Mouse (Mus musculus): Measurements from ENCODE around the gene Ascc1.

Gene Ascc1

DNA sequence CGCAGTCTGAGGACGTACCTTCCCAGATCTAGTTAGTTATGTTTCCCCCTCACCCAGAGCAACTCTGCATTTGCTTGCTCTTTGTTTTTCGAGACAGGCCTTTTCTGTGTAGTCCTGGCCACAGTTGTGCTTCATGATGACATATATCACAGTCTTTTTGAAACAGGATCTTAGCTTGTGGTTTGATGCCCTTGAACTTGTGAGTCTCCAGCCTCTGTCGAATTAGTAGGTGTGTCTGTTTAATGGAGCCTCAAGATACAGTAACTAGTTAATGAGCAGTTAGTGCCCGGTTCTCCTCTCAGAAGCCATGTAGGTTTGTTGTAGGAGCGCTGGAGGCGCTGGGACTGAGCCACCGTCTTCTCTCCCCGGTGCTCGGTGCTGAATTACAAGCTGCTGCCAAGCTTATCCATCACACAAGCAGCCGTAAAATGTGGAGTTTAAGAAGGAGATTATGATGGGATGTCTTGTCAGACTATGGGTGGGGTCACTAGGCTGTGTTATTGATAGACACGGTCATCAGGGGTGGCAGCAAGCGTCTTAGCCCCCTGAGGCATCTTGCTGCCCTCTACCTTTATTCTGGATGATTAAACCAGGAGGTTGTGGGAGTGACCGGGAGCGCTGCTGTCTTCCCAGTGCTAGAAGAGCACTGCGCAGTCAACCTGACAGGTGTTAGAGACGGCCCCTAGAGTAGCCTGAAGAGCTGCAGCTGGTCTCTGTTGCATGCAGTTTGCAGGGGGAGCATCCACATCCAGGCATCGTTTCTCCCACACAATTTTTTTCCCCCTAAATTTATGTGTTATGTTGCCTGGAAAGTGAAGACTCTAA is 75.3 kb downstream of the Ascc1 start:
- no peak for DNase-seq (ENCODE audit: low spot score in 2 of 2)

DNA sequence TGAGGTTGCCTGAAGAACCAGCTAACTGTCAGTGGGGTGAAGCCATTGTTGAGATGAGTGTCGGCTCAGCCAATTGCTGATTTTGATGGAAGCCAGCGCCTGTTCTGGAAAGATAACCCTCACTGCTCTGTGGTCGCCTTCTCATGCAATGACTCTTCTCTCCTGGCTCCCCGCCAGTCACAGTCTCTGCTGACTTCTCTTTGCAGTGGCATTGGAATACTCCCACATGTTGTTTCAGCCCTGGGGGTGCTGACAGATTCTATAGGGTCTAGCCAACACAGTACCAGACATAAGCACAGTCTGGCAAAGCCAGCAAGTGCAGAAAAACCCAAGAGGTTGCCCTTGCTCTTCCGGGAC is 75.9 kb downstream of the Ascc1 start:
- peak; percentile 52 to 59 for DNase-seq (ENCODE audit: low spot score in 2 of 2)

DNA sequence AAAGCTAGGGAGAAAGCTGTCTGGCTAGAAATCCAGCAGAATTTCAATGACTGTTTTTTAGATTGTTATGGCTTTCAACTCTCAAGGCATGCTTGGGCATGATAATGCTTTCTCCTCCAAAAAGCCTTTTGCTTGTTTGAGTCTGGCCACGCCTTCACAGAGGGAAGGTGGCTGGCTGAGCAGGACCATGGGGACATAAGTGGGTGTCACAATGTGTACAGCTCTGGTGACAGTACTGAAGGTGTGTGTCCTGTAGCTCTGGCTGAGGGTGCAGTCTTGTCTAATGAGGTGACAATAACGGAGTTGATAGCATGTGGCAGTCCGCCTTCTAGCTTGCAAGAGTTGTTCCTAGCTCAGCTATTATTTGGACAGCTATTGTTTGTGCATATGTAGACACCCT is 77.6 kb downstream of the Ascc1 start:
- no peak for DNase-seq (ENCODE audit: low spot score in 2 of 2)

DNA sequence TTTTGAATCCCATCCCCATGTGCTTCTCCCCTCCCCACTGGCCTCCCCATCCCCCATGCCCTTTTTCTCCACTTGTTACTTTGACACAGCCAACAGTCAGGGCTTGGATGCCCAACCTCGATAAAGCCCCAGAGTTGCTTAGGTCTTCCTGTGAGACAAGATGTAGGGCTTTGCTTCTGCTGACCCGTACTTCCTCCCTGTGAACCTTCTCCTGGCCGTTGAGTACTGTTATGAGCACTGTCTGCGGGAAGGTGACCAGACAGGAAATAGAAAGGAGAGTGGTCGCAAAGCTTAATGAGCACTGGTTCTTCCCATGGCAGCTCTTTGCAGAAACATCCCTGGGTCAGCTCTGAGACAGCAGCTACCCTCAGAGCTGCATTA is 78.0 kb downstream of the Ascc1 start:
- no peak for DNase-seq (ENCODE audit: low spot score in 2 of 2)

DNA sequence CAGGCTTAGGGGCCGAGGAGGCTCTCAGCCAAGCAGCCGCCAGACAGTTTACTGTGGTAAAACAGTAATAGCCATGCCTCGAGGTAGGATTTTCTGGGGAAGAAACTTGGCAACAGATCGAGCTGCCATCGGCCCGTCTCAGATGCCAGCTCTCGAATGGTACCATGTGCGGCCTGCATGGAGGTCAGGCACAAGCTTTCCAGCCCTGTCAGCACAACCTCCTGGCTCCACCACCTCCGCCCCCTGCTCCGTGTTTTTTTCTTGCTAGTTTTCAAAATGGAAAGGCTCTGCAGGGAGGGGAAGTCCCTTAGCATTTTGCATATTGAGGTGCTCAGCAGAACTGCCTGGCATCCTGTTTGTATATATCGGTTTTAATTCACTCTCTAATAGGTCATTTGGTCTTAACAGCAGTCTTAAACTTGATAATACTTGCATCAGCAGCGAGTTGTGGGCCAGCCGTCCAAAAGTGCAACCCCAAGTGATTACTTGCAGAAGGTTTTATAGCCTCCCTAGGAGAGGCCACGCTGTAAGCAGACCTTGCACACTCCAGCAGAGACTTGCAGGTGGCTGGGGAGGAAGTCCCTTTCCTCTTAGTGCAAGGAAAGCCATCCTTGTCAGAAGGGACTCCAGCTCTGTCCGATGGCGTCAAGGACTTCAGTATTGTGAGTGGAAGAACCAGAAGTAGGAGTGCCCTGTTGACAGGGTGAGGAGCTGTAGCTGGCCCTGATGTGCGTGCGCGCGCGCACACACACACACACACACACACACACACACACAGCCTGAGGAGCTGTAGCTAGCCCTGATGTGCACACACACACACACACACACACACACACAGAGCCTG is 78.6 kb downstream of the Ascc1 start:
- DNase-seq (ENCODE audit: low spot score in 2 of 2) = no peak

DNA sequence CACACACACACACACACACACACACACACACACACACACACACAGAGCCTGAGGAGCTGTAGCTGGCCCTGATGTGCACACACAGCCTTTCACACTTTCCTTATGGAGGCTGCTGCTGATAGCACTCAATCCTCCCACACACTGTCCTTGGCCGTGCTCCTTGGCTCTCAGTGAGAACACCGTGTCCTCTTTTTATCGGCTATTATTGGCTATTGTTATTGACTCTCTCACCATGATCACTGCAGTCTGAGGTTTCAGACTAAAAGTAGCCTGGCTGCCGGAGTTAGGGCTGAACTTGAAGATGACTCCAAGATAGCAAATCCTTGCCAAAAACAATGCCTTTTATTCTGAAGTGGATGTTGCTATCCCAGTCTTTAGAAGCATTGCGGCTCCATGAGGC is 79.3 kb downstream of the Ascc1 start:
- peak in 1 of 2 experiments; percentile 19 for DNase-seq (ENCODE audit: low spot score in 2 of 2)

DNA sequence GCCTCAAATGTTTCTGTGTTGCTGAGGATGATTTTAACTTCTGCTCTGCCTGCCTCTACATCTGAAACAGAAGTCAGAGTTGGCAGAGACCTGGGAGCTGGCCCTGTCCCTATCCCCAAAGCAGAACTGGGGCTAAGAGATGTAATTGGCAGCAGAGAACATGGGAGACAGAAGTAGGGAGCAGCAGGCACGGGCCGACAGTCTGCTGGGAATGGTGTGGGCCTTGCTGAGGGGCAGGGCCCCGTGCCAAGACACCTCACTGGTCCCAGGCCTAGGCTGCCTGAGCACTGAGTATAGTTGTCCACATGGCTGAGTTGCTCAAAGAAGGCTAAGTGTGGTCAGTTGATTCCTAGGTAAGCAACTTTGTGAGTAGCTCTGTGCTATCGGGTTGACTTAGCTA is 81.5 kb downstream of the Ascc1 start:
- DNase-seq (ENCODE audit: low spot score in 2 of 2) = no peak

DNA sequence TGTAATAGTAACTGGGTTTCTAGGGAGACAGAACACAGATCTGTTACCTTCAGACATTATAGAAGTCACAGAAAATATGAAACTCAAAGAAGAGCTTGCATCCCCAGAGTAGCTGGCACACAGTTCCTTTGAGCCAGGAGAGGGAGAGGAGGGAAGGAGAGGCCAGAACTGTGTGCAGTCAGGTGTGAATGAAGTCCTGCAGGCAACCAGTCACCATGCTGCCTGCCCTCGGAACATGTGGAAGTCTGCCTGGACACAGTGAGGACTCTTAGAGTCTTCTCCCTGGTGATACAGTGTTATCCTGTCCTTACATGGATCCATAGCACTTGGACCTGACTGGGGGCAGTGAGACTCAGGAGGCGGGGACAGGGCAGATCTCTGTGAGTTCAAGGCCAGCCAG is 89.7 kb downstream of the Ascc1 start:
- DNase-seq (ENCODE audit: low spot score in 2 of 2) = no peak

DNA sequence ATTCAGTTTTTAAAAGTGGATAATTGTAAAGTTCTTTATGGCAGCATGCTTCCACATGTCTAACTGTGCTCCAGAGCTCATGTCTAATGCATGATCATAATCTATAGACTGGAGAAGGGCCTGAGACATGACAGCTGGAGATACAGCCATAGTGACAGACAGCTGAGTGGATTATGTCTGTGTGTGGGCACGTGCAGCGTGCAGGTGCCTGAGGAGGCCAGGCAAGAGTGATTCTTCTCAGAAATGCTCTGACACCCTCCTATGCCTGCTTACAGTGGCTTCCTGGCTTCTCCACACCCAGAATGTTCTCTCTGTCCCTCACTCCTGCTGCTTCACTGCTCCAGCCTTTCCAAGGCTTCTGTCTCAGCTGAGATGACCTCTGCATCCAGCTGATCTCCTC is 91.1 kb downstream of the Ascc1 start:
- DNase-seq (ENCODE audit: low spot score in 2 of 2) = no peak

DNA sequence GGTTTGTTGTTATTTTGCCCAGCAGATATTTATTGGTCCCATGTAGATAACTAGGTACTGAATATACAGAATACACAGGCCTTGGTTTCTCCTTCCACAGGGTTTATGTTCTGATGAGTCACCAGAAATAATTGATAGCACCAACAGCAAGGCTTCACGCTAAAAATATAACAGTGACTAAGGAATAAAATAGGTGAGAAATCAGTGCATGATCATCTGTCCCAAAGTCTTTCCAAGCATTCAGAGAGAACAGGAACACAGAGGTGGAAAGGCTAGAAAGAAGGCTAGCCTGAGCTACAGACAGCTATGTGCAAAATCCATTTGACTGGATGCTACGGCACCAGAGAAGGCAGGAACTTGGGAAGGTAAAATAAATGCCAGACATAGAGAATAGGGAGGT is 93.0 kb downstream of the Ascc1 start:
- DNase-seq (ENCODE audit: low spot score in 2 of 2) = no peak

DNA sequence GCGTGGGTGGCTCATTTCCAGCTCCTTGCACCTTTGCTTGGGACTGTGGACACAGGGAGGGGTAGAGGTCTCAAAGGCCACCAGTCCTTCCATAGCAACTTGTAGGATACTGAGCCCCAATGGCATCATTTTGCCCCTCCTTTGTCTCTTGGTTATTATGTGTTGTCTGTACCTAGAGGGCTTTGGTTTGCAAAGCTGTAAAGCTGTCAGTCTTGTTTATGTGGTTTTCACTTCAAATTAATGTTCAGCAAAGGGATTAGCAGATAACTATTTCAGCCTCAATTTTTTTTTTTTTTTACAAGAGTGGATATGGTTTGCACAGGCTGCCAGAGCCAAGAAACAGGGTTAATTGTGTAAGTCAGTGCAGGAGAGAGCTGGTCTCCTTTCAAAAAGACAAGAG is 93.7 kb downstream of the Ascc1 start:
- no peak for DNase-seq (ENCODE audit: low spot score in 2 of 2)

DNA sequence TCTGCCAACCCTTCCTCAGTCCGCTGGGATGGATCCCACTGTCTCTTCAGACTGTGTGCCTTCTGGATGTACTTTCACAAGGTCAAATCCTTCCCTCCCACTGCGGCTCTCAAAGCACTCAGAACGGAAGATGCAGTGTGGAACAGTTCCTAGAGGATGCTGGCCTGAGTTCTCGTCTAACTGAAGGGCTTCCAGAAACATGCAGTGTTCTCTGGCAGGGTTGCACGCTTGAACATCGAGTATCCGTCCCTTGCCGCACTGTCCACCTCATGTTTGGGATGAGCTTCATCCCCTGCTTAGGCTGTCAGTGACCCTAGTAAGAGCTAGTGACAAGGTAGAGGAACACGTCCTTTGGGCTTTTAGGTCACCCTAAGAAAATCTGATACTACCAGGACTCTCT is 94.5 kb downstream of the Ascc1 start:
- DNase-seq (ENCODE audit: low spot score in 2 of 2) = no peak

DNA sequence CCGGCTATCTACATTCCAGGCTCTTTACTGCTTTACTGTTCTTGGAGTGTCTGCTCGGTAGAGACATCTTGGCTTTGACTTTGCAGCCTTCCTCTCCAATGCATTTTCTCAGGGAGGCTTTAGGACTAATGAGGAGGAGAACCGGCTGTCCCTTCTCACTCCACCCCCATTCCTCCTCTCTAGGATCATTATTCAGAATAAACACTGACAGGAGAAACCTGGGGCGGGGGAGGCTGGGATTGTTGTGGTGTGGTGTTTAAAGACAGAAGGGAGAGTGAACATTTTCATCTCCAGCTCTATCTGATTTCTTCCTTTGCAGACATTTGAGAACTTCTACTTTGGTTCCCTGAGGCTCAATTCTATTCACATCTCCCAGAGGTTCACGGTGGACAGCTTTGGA is 95.2 kb downstream of the Ascc1 start:
- peak in 1 of 2 experiments; percentile 51 for DNase-seq (ENCODE audit: low spot score in 2 of 2)

DNA sequence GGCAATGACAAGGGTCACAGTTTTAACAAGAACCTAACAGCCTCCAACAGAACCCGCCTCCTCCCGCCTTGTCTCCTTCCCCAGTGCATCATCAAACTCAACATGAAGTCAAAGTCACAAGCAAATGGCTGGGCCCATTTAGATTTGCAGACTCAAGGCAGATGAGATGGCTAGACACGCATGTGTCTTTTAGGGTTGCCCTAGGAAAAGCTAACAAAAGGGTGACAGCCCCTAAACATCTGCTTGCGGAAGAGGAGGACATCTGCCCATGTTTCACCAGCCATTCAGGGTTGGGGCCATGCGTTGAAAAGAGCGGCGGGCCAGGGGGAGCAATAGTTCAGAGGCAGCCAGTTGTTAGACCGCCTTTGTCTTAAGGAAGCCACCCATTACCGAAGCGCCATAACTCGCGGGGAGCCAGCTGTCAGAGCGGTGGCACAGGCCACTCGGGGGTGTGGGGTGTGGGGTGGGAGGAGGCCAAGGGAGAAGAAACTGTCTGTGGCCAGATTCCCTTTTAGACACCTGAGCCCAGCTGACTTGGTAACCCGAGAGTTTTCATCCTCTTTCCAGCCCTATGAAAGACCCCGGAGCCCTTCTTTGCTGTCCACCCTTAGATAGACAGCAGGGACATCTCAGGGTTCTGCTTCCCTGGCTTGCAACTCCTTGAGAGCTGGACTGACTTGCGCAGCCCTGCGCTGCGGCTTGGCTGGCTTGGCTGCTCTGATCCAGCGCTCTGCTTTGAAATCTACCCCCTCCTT is 103.0 kb downstream of the Ascc1 start:
- DNase-seq (ENCODE audit: low spot score in 2 of 2) = no peak

DNA sequence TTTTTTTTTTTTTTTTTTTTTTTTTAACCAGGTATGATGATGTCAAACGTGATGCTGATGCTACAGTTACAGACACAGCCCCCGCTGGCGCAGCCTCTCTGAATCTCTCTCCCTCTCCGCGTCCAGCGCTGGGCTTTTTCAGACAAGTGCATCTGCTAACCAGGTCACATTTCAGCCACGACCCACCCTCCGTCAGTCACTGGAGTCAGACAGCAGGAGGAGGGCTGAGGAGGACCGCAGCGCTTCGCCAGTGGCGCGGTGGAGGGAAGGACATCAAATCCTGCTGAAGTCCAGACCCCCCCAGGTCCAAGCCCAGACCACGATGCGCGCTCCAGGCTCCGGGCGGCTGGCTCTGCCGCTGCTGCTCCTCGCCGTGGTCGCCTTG is 103.5 kb downstream of the Ascc1 start, which contains the start of gene Spock2:
Spock2 (plus strand) TSS at position 74 of the 385 bp plus-strand sequence.
- DNase-seq (ENCODE audit: low spot score in 2 of 2) = peak; percentile 84 to 86

DNA sequence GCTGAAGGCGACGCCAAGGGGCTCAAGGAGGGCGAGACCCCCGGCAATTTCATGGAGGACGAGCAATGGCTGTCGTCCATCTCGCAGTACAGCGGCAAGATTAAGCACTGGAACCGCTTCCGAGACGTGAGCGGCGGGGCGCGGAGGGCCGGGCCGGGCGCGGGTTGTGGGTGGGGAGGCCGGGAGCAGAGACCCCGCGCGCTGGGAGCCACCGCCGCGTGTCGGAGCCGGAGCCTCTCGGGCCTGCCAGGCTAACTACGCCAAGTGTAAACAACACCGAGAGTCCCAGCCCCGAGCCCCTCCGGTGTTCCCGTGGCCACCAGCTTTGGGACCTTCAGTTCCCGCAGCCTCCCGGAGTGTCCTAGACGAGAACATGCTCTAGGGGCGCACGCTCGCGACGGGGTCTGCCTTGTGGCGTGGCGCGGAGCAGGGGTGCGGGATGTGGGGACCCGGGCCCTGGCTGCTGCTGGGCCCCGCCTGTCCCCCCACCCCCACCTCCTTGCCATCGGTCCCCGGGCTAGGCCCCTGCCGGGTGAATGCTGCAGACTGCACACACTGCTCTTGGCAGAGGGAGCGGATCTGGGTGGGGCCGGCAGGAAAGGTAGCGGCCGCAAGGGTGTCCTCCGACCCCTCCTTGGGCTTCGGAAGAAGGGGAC is 104.1 kb downstream of the Ascc1 start:
- DNase-seq (ENCODE audit: low spot score in 2 of 2) = peak; percentile 33 to 52

DNA sequence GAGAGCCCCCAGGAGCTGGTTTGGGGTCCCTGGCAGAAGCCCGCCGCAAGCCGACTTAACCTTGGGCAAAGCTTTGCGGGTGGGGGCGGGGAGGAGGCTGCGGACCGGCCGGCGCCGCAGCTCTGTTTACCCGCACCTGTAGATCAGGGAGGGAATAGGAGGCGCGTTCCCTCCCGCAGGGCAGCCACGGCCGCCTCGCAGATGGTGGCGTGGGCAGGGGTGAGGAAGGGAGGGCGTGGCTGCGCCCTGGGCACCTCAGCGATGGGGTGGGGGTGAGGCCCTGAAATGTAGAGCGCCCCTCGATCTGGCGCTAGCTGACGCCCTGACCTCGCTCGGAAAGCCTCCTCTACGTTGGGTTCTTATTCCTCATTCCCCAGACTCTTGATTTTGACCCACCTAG is 104.8 kb downstream of the Ascc1 start:
- DNase-seq (ENCODE audit: low spot score in 2 of 2) = peak in 1 of 2 experiments; percentile 31

DNA sequence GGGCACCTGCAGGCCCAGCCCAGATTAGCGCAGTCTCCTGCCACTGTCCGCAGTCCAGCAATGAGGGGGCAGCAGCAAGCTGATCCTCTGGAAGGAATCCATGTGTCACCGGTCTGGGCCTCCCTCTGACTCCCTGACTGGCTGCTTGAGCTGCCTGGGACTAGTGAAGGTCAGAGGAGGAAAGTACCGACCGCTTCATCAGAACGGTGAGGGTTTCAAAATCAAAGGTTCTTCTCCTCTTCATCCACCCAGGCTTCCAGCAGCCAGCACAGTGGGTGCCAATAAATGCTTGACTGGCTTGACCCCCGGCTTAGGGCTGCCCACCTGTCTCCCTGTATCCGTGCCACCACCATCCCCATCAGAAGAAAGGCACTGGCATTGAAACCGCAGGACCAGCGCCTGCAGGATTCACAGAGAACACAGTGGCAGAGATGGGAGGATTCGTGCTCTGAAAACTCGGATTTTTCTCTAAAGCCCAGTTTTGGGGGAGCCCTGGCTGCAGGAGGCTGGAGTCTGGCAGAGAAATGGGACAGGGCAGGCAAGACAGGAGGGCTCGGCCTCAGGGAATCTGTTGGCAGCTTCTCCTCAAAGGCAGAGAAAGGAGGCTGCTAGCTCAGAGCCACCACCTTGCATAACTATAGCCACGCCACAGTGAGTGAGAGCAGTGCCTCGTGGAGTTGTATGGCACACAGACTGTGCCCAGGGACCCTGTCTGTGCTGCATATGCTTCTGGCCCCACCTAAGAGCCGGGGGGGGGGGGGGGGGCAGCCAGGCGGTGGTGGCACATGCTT is 105.9 kb downstream of the Ascc1 start:
- peak in 1 of 2 experiments; percentile 37 for DNase-seq (ENCODE audit: low spot score in 2 of 2)

DNA sequence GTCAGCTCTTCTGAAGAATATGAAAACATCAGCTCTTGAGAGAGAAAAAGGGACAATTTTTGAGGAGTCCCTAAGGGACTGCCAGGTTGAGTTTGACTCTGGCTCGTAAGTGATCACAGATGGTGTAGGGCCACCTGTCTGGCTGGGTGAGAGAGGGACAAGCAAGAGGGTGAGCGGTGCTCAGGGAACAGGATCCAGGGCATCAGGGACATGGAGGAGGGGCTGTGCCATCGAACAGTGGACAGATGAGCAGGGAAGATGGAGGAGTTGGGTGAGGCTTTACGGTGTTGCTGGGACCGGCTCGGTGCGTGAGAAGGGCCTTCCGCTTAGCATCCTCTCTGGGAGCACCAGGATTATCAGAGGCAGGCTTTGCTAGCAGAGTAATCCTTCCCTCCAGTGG is 106.7 kb downstream of the Ascc1 start:
- DNase-seq (ENCODE audit: low spot score in 2 of 2) = no peak

DNA sequence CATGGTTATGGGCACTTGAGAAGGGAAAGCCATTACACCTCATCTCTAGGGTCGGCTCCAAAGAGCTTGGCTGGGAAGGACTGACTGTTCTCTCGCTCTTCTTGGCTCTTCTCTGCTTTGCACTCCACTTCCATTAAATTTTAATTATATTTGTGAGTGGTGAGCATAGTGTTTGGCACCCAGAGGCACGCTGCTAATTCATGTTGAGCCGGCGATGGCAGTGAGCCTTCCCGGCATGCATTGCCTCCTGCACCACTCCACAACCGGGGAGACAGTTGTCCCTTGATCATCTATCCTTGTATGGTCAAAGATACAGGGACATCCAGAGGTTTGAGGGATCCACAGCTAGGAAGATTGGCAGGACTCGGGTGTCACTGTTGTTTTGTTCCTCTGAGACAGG is 107.4 kb downstream of the Ascc1 start:
- DNase-seq (ENCODE audit: low spot score in 2 of 2) = no peak

DNA sequence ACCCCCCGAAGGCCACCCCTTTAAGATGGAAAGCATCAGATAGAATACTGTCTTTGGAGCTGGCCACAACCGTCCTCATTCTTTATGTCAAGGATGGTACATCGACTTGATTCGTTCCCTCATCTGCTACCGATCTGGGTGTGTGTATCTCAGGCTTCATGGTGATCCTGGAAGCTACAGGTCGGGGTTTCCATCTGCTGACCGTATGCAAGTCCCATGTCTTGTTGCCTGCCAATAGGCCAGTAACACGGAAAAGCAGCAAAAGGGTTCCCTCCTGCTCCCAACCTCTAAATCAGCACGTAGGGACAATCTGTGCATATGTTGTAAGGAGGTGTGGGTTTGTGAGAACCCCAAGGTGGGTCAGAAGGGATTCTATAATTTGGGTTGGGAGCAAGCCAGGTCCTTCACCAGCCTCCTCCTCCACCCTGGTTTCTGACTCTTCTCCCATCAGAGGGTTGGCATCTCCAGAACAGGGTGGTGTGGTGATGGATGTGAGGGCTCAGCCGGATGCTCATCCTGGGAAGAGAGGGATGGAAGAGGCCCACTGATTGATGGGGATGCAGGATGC is 108.4 kb downstream of the Ascc1 start:
- no peak for DNase-seq (ENCODE audit: low spot score in 2 of 2)
